Mouse (Mus musculus) heart, postnatal 14 days (tissue): ENCODE measurements around the gene Wasf2. TPM values are rescaled to one million over a fixed set of nuclear protein-coding genes. Genes with fewer than 3 reads are reported as not detected.

Source experiments
- DNase-seq, 2 experiments: peaks; one replicate each; pipeline ENCODE4 v3.0.0; 2021 to 2022
- intact Hi-C: fragments of 180-260 bp; cut with DNase I; formaldehyde crosslinking; loops from one replicate; pipeline ENCODE4 v1.15.1; 2025
- total RNA-seq, 2 experiments: library from RNA; stranded (reverse); gene quantifications; 2 replicates each; pipeline ENCODE4 v1.2.3; 2021

The Wasf2 gene
- total RNA-seq, 2 experiments from 2014 or later = 133 to 135 TPM

DNA sequence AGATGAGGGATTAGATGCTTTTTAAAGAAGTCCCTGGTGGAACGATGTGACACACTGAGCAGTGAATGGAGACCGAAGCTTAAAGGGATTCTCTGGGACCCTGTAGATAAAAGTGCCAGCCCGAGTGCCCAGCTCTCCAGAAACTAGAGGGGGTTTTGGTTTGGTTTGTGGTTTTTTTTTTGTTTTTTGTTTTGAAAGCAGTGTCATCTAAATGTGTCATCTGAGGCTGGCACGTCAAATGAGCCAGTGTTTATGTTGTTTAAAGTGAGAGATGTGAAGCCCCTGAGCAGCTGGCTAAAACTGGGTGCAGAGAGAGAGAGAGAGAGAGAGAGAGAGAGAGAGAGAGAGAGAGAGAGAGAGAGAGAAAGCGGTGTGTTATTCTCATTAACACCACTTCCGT is 31.9 kb downstream of the Wasf2 start:
- intact Hi-C loops = no loop called here
- DNase-seq = no peak

DNA sequence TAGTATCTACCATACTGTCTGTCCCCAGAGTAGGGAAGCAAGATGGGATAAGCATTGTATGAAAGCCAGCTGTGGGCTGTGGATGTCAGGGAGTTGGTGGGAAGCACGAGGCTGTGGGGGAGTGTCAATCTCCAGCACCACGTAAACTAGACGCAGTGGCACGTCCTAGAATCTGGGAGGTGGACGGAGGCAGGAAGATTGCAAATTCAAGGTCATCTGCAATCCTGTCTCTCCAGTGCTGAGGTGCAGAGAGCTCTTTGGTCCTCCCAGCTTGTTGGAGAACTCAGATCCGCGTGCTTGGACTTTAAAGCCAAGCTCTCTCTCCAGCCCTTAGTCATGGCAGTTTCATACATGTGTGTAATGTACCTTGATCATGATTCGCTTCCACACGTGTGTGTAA is 36.5 kb downstream of the Wasf2 start:
- intact Hi-C loops = no loop called here

DNA sequence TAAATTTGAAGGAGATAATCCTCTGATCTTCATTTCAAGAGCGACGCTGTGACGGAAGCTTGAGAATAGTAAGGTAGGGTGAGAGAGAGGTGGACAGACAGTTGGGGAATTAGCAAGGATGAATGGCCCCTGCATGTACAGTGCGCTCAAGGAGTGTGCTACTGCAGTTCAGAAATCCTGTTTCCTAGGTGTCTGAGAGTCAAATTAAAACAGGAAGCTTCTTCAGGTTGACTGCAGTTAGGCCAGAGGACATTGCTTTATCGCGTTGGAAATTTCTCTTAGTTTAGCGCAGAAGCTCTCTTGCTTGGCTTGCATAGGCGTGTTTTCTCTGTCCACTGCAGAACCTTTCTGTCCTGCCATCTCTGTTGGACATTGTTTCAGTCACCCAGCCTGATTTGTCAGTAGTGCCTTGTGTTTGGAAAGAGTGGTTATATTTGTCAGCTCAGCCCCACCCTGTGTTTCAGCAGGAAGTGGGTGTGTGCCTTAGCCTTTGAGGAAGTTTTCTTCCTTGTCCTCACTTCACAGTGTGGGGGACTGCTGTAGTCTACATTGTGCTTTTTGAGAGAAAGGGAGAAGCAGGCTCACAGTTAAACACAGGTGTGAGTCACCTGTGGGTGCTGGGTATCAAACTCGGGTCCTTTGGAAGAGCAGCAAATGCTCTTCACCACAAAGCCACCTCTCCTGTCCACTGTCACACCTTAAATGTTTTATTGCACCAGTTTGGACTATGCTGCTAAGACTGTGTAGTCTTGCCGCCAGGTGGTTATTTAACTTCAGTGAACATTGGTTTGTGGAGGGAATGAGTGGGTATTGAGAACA is 39.1 kb downstream of the Wasf2 start:
- intact Hi-C loops = loop anchor here (5.0 kb wide), 1 partner anchor 37 kb away; the partner anchor contains the start of gene Wasf2
- peak in 1 of 2 experiments; percentile 38 for DNase-seq

More for the DNA sequence above, 36.5 kb downstream of the Wasf2 start:
- DNase-seq = no peak

DNA sequence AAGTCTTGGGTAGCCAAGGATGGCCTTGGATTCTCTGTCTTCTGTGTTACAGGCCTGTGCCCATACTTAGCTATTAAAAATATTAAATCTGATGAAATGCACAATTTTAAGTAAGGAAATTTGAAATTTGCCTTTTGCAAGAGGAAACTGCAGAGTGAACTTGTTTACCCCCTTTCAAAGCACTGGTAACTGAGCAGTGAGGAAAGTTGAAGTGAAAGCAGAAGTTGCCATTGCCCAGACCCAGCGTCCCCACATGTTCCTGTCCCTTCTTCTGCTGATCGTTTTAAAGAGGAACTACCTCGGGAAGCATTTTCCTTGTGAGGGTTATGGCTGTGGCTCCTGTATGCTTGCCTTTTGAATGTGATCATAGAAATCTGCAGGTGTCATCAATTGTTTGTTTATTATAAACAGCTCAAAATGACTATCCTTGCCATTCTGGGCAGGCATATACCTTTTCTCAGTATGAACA is 39.8 kb downstream of the Wasf2 start:
- intact Hi-C loops = loop anchor here (5.0 kb wide), 1 partner anchor 38 kb away; the partner anchor contains the start of gene Wasf2
- no peak for DNase-seq

DNA sequence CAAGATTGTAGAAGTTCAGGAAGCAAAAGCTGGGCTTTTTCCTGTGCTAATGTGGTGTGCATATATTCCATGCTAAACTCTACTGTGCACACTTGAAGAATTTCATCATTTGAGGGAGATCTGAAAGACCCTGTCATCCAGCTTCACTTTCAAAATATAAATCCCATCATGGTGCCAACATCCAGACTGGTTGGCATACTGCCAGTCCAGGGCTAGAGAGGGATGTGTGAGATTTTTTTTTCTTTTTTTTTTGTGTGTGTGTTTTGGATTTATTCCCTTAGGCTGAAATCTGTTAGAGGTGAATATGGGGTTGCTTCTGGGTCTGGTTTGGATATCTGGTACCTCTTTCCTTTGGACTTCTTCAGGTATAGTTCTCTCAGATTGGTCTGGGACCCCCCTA is 40.3 kb downstream of the Wasf2 start:
- no peak for DNase-seq
- intact Hi-C loops = loop anchor here (5.0 kb wide), 1 partner anchor 38 kb away; the partner anchor contains the start of gene Wasf2

DNA sequence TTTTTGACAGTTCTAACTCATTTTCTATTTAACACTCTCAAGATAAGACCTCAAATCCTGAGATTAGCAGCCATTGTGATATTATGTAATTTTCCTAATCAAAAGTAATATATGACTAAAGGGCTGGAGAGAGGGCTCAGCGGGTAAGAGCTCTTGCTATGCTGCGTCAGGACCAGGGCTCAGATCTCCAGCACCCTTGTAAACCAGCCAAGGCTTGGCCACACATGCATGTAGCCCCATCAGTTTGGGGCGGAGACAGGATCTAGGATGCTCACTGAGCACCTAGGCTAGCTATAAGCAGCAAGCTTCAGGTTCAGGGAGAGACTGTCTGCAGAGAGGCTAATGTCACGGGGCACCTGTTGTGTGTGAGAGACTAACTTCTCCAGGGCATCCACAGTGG is 42.1 kb downstream of the Wasf2 start:
- intact Hi-C loops = loop anchor here (5.0 kb wide), 1 partner anchor 40 kb away; the partner anchor contains the start of gene Wasf2
- no peak for DNase-seq

DNA sequence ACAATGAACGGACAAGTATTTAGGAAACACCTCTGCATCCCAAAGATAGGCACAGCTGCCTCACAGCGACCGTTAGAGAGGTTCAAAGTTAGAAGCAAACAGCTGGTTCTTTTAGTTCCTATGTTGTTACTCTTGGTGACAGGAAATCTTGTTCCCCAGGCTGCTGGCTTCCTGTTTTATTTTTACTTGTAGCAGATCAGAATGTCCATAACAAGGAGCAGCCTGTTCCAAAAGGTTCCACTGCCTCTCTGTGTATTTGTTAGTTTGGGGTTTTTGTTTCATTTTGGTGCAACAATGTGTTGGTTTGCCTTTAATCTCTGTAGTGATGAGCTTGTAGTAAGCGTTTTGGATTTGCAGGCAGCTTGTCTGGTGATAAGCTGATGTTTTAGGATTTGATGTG is 44.1 kb downstream of the Wasf2 start:
- intact Hi-C loops = loop anchor here (5.0 kb wide), 1 partner anchor 42 kb away; the partner anchor contains the start of gene Wasf2

DNA sequence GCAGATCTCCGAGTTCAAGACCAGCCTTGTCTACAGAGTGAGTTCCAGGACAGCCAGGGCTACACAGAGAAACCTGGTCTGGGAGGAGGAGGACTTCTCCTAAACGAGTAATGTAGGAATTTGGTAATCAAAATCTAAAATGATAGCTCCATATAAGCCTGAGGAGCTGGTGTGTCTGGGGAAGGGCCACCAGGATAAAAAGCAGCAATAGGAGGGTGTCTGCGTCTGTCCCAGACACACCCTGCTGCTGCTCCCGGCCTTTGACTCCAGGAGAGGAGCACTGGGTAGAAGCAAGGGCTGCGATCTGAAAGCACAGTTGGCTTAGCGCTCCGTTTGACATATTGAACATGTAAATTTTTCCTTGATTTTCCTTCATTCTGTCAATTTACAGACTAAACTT is 45.0 kb downstream of the Wasf2 start:
- no peak for DNase-seq
- intact Hi-C loops = no loop called here

More for the DNA sequence above, 44.1 kb downstream of the Wasf2 start:
- no peak for DNase-seq

DNA sequence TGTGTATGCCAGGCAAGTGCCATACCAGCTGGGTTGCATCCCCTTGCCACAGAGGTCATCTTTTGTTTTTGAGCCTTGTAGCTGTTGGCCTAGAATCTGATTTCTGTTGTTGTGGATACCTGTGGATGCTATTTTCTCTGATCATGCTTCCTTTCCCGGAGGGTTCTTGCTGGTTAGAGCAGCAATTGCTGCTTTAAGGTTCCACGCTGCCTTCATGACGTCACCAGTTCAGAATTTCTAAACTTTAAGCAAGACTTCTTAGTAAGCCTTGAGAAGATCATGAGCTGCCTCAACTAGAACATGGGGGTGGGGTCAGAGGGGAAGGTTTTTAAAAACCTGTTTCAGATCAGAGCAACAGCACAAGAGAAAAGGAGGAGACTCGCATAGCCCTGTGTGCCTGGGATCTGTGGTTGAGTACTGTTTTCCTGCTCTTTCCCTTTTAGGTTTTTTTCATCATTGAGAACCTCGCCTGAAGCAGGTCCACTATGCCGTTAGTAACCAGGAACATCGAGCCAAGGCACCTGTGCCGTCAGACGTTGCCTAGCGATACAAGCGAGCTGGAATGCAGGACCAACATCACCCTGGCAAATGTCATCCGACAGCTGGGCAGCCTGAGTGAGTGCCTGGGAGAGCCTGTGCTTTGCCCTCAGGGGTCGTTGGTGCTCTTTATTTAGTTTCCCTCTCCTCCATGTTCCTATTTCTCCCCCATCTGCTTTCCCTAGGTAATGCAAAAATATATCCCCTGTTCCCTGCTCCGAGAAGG is 45.9 kb downstream of the Wasf2 start:
- intact Hi-C loops = no loop called here

DNA sequence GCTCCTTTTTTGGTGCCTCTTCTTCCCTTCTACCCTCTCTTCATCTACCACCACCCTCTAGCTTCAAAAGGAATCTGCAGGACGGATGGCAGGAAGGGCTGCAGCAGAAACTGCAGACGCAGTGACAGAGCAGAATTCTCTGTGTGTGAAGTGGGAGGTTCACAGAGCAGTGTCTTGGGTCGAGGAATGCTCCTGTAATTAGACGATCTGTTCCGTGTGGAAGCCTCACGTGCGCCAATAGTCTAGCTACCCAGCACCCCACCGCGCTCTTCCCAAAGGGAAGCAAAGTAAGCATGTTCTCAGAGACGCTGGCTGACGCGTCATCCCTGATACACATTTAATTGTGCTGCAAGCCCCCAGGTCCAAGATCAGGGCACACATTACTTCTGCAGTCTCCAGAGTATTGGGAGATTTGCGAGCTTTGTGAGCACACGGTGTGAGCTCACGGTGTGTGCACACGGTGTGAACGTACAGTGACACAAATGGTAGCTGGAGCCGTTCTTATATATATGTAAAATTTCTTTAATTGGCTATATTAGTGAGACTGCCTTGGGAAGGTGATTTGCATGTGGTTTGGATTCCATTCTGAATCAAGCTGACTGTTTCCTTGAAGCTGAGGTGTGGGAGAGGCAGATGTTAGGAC is 46.6 kb downstream of the Wasf2 start:
- intact Hi-C loops = no loop called here
- DNase-seq = no peak

More for the DNA sequence above, 45.9 kb downstream of the Wasf2 start:
- DNase-seq = no peak

DNA sequence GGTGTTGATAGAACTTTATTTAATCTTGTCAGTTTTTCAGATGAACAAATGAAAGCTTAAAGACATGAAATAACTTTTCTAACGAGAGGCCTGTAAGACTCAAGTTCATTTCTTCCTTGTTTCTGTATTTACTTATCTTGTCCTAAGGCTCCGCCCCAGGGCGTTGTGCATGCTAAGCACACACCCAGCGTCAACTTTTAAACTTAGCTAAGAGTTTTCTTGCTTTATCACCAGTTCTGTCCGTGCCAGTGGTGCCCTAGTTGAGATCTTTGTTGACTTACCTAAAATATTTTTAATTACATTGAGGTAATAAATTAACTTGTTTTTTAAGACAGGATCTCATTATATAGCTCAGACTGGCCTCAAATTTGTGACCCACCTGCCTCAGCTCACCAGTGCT is 48.0 kb downstream of the Wasf2 start:
- no peak for DNase-seq
- intact Hi-C loops = no loop called here

DNA sequence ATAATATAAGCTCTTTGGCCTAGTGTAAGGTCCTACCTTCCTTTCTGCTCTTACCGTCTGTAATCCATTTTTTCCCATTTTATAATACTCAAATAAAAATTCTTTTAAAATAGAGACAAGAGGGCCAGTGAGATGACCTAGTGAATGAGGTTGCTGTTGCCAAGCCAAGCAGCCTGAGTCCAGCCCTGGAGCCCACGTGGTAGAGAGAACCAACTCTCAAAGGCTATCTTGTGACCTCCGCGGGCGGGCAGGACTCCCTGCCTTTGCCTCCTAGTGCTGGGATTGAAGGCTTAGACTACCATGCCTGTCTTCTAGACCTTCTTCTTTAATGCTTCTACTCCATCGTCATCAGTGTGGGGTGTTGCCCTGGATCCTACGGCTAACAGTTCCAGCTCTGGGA is 49.0 kb downstream of the Wasf2 start:
- intact Hi-C loops = no loop called here
- DNase-seq = no peak

DNA sequence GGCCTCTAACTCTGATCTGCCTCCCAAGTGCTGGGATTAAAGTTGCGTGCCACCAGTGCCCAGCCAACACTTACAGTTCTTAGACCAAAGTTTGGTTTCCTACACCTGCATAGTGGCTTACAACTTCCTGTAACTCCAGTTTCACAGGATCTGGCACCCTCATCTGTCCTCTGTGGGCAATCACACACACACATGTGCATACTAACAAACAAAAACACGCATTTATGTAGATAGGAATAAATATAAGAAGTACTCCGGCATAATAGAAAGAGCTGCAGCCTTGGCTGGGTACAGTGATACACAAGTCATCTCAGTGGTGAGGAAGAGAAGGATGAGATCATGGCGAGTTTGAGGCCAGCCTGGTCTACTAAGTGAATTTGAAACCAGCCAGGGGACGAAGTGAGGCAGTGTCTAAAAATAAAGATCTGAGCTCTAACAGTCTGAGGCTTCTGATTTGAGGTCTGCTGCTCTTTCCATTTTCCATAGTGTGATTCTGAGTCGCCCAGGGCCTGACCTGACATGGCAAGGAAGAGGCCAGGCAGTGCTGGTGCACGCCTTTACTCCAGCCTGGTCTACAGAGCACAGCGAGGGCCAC is 52.2 kb downstream of the Wasf2 start:
- DNase-seq = no peak
- intact Hi-C loops = no loop called here

DNA sequence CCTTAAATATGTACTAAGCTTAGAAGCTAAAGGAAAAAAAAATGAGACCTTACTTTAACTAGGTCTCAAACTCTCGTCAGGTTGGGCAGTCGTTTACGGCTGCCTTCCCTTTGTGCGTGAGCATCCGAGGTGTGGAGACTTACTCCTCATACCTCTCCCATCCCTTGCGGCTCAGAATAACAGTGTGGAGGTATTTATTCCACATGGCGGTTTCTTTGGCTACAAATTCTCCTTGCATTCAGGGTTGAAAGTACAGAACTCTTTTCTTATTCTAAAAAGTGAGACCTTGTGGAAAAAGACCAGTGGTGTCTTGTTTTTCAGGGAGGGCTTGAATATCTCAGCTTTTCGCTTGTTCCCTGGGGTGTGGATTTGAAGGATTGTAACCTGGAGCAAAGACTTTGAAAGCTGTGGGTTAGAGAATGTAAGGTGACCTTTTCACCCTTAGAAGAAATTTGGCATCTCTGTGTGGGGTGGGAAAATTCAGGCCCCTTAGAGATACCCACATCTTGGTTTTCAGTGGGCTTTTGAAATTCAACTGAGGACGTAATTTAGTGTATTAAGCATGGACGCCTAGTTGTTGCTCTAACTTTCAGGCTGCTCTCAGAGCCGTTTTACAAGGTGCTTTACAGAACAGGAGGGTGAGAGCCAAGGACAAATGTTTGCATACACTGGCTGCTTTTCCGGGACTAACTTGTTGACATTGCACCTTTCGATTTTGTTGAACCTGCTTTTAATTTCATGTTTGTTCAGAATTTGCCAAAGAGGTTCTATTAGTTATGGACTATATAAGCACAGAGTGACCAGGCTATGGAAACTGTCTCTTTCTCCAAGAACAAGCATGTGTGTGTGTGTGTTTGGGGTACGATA is 54.0 kb downstream of the Wasf2 start:
- intact Hi-C loops = no loop called here

DNA sequence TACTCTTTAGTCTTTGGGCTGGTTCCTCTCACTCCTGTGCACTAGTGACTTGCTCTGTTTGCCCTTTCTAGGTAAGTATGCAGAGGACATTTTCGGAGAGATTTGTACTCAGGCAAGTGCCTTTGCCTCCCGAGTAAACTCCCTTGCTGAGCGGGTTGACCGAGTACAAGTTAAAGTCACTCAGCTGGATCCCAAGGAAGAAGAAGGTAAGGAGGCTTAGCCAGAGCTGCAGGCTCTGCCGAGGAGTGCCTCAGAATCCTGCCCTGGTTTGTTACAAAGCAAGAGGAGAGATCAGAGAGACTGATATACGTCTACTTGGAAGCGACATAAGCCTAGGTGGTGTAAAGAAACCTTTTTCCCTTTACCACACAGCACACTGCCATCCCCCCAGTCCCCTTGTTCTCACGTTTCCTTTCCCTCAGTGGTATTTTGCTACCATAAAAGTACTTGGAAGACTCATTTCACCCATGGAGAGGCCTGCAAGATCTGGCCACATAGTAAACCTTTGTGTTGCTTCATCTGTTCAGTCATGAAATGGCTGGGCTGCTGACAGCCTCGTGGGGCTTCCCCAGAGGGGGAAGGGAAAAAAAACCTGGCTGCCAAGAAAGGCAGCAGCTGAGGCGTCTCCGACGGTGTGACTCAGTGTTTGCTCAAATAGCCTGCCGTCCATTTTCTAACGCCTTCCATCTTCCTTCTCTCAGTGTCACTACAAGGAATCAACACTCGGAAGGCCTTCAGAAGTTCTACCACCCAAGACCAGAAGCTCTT is 54.8 kb downstream of the Wasf2 start:
- intact Hi-C loops = loop anchor here (5.0 kb wide), 1 partner anchor 128 kb away; no protein-coding TSS in a partner anchor
- DNase-seq = peak; percentile 68 to 76

More for the DNA sequence above, 54.0 kb downstream of the Wasf2 start:
- DNase-seq = no peak

DNA sequence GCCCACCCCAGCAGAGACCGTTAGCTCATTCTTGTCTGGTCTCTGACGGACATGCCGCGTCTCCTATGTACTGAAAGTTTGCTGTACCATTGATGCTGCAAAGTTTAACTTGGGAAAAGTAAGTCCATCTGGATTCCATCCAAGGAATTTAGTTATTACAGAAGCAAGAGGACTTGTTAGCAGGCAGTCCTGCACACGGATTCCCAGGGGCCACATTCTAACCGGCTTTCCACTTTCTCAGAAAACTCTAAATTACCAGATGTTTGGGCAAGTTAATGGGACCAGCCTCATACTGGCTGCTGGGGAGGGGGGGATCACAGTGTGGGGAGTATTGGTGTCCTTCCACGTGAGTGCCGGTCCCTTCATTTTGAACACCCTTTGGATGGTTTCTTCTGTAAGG is 55.6 kb downstream of the Wasf2 start:
- intact Hi-C loops = loop anchor here (5.0 kb wide), 1 partner anchor 129 kb away; no protein-coding TSS in a partner anchor
- DNase-seq = no peak

DNA sequence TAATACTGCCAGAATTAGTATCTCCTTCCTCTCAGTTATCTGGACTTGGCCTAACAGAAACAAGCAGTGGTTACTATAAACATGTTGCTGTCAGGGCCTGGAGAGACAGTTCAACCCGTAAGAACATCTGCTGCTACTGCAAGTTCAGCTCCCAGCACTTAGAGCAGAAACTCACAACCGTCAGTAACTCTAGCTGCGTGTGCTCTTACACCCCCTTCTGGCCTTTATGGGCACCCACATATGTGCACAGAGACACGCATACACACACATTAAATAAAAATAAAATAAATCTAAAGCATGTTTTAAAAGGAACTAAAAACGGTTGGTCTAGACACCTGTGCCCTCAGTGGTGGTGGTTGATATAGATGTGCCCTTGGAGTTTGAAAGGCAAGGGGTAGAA is 56.6 kb downstream of the Wasf2 start:
- intact Hi-C loops = loop anchor here (5.0 kb wide), 1 partner anchor 130 kb away; no protein-coding TSS in a partner anchor
- DNase-seq = no peak

DNA sequence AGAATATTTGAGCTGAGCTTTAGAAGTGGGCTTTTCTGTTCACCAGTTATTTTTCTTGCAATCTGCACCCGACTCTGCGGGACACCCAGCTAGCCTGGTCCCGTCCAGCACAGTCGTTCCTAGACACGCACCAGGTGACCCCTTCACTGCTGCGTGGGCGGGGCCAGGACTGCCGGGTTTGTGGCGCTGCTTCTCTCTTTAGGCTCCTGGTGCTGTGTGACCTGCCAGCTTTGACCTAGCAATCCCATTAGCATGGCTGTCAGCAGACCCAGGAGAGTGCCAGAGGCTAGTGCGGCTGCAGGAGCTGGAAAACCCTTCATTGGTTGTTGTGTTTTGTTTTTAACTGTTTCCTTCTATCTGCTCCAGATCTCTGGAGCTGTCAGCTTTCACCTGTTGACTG is 59.1 kb downstream of the Wasf2 start:
- DNase-seq = no peak
- intact Hi-C loops = loop anchor here (5.0 kb wide), 1 partner anchor 132 kb away; no protein-coding TSS in a partner anchor
